Mouse (Mus musculus): ENCODE measurements around the gene Slc38a11.
A peak's percentile ranks its signal among the peaks of the same experiment; 100 is the strongest.

The Slc38a11 gene

DNA sequence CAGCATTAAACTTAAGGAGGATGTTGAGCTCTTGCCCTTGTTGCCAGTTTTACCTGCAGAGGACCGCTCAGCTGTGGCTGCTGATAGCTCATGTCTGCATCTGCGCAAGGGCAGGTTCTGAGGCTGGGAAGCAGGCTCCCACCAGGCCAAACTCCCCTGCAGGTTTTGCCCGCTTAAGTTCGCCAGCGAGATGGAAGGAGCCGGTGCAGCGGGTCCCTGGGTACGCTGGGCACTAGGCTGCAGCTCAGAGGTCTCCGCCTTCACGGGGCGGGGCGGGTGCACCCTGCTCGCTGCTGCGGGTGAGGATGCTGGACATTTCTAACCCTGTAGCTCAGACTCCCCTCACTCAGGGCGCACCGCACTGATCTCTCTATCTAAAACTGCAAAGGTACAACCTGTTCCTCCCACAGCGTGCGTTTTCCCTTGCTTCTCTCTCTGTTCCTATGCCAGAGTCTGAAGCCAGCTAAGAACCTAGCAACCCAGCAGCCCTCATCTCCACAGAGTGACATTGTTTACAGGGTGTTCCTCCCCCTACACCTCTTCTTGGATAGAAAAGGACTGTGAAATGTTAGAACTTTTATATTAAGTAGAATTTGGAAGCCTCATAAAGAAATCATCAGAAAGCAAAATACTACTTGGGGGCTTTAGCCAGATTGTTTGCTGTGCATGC is at the start of gene Slc38a11:
Slc38a11 (minus strand) TSS at position 207 of the 670 bp plus-strand sequence.
- no peak for DNase-seq (ENCODE audit: extremely low spot score, low read depth, low spot score)

DNA sequence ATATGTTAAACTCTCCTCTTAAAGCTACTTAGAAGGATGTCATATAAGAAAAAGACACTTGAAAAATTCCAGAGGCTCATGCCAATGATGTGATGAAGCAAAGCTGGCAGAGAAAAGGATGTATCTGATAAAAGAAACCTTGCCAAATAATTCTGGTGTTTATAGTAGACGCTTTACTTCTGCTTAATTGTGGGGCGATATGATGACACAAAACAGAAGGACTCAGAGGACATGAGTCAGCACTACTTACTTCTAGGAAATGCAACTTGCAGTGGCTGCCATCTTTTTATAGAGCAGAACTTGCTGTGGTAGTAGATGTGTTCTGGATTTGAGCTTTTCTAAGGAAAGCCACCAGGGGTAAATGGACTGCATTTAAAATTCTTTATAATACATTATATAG is 43.3 kb upstream of the Slc38a11 start:
- DNase-seq (ENCODE audit: extremely low spot score, low read depth, low spot score), result no peak

DNA sequence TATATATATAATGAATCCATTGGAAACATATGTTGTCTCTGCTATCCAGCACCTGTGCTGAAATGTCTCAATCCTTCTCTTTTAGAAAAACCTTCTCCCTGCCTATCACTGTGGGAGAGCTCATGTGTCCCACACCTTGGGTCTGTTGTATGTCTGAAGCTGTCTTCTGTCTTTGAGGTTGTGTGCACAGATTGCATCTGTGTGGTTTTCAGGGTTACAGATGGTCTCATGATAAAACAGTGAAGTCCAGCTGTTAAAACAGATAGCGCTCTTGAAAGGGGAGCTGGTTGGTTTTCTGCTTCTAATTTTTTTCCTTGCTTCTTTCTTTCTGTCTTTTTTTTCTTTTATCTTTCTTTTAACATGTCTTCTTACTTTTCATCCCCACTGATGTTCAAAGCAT is 41.6 kb upstream of the Slc38a11 start:
- no peak for DNase-seq (ENCODE audit: extremely low spot score, low read depth, low spot score)

DNA sequence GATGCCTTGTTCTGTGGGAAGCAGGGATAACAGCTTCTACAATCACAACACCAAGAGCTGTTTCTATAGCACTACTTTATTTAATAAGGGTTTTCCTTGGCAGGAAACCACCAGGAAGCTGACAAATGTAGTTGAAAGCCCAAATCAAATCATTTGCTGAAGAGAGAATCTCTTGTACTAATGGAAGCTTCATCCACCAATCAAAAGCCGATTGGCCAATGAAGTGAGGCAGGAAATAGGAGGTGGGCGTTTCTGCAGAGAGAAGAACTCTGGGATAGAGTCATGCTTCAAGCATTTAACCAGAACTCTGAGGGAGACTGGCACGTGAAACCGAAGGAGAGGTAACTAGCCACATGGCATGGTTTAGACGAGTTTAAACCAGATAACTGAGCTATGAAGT is 38.2 kb upstream of the Slc38a11 start:
- DNase-seq (ENCODE audit: extremely low spot score, low read depth, low spot score), result no peak

DNA sequence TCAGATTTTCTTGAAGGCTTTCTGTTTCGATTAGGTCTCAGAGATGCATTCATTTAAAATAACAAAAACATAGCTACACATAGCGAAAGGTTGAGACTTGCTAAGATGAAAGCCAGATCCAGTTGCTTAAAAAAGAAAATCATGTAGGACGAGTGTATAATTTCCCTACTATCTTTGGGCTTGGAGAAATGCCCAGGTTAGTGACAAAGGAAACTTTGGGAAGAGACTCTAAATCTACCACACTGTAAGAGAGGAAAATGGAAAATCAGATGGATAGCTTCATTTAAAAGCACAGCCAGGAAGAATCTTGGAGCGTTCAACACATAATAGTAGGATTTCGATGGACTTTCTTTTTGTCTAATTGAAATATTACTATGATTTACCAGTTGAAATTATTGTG is 36.1 kb upstream of the Slc38a11 start:
- DNase-seq (ENCODE audit: extremely low spot score, low read depth, low spot score), result no peak

DNA sequence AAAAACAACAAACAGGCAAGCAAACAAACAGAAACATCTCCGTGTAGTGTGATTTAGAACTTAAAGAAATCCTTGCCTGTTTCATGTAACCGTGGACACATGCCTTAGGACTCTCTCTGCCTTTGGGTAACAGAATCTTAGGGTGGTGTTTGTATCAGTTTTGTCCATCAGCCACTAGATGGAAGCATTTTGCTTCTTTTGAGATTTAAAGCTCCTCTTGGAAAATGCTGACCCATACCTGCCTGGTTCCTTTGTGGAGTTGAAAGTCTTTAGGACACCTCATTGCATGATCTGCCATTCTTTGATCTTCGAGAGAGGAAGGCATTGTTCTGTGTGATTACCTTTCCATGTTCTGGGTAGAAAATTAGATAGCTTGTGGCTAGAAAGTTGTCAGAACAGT is 32.3 kb upstream of the Slc38a11 start:
- peak; percentile 24 for DNase-seq (ENCODE audit: extremely low spot score, low read depth, low spot score)

DNA sequence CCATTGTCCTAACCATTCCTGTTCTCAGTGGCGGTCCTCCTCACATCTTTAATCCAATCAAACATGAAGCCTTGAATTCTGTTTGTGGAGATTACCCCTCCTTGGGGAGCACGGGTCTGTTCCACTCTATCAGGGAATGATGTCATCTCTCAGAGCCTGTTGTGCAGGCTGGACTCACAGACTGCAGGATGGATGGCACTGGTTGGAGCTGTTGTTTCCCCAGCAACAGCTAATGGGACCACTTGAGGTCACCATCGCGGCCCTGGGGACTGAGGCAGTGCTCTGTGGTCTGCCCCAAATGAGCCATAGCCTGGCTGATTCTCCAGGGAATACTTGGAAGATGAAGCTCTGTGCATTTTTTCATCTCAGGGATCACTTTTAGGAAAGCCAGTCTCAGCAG is 29.2 kb upstream of the Slc38a11 start:
- DNase-seq (ENCODE audit: extremely low spot score, low read depth, low spot score), result no peak

DNA sequence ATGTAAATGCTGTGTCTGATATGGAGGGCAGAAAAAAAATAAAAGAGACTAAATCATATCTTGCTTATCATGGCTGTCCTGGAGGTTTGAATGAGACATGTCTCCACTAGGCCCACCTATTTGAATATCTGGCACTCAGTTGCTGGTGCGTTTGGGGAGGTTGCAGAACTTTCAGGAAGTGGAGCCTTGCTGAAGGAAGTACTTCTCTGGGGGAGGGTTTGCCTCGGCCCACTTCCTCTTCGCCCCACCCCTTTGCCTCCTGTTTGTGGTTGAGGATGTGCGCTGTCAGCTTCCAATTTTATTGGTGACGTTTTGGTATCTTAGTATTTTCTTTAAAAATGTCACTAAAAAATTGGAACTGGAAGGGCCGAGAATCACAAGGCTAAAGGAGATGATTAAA is 27.5 kb upstream of the Slc38a11 start:
- no peak for DNase-seq (ENCODE audit: extremely low spot score, low read depth, low spot score)

DNA sequence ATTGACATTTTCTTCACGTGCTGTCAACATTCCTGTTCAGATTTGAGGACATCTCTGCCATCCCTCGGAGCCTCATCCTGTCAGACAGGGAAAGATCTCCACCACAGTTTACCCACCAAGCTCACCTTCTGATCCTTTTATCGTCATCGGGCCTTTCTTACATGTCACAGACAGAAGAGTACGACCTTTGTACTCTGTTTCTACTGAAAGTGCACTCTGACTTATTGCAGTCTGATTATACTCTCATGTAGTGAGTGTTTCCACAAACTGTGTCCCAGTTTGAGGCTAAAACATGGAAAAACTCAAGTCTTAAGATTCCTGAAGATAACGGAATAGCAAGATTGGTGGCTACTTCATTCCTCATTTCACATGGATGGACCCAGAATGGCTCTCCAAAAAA is 21.0 kb upstream of the Slc38a11 start:
- no peak for DNase-seq (ENCODE audit: extremely low spot score, low read depth, low spot score)

DNA sequence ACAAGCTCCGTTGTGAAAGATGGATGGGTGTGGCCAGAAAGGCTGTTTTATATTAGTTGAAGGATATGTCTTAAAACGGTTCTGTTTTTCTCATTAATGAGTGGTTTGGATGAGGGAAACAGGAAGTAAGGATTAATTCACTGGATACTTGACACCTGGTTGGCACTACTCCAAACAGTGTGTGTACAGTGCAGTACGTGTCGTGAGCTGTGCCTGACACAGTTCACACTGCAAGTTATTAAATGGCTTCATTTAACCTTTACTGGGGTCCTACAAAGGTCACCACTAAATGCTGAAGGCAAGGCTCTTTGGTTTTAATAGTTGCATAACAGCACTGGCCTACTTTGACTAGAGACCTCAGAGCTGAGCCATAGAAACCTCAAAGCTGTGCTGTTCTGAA is 18.7 kb upstream of the Slc38a11 start:
- DNase-seq (ENCODE audit: extremely low spot score, low read depth, low spot score), result peak; percentile 70

DNA sequence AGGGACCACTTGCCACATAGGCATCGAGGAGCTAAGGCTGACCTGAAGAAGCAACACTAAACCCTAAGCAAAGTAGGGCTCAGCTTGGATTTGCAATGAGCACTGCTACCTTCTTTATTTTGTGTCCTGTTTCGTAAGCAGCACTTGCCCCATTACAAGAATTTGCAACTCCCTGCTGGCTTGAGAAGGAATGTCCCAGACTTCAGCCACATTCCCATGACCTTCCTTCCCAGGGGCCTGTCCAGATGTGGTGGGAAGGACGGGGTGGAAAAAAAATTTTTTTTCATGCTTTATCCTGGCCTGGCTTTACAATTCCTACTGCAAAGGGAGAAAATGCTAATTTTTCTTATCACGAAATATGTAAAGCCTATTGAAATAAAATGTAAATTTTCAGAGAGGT is 14.6 kb upstream of the Slc38a11 start:
- DNase-seq (ENCODE audit: extremely low spot score, low read depth, low spot score), result no peak

DNA sequence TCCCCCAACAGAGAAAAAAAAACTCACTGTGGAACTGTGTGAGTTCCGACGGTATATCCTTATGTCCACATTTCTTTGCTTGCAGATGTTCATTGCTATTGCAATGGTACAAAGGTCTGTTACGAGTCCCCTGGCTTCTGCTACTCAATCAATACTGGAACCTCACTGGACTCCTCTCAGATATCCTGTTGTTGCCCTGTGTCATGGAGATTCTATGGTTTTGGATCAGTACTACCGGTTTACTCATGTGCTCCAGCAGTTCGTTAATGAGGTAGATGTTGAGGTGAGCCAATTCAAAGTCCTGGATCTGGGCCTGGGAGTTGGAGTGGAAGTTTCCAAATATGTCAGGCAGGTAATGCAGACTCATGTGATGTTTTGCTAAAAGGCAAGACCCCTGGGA is 10.6 kb upstream of the Slc38a11 start:
- DNase-seq (ENCODE audit: extremely low spot score, low read depth, low spot score), result no peak

DNA sequence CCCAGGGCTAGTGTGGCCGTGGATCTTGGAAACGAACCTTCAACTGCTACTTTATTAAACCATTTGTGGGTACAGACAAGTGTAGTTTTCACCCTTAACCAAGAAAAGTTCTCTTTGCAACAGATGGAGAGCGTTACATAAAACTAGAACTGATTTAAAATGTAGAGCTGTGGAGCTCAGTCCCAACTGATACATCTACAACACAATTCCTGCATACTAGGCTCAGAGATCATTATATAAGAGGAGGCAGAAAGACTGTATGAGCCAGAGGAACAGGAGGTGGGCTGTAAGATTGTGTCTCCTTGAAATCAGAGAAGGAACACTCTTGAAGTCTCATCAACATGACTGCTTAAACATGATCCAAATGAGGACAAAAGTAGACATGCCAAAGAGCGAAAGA is 9.2 kb upstream of the Slc38a11 start:
- no peak for DNase-seq (ENCODE audit: extremely low spot score, low read depth, low spot score)

DNA sequence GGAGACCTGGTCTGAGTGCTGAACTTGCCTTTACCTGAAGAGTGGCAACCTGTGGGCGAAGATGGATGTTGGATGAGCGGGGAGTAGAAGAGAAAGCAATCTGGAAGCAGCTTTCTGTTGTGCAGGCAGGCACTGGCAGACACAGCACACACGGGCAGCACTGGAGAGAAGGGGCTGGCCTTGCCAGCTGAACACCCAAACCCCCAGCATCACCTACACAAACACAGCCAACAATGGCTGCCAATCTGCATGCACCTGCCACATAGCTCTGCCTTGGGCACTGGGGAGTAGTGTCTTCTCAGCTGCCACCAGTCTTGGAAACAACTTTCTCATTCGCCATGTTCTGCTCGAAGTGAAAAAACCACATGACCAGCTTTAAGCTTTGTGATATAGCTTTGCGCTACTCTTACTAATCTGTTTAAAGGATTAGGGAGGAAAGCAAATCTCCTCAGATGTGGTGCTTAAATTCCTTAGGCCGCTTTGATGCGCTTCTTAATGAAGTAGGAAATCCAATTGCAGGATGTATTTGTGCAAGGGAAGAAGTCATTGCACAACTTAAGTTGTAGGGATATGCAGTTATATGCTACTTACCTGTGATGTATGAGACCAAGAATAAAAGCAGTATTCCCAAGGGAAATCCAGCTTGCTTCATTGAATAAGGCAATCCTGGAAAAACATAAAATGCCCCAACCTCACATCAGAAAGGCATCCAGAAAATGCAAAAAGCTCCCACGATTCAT is 2.9 kb downstream of the Slc38a11 start:
- DNase-seq (ENCODE audit: extremely low spot score, low read depth, low spot score), result no peak

DNA sequence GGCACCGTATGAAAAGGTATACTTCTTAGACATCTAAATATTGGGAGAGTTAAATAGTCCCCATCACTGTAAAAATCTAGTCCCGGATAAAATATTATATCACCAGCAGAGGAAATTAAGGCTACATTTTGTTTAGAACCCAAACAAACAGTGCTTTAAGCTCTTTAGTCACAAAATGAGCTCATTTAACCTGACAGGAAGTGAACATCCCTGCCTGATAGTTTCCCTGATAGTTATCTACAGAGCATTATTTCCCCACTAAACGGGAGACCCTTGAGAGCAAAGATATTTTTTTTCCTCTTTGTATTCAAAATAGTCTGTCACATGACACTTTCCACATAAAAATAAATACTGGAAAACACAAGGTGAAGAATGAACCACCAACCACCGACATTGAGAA is 16.5 kb downstream of the Slc38a11 start:
- DNase-seq (ENCODE audit: extremely low spot score, low read depth, low spot score), result no peak

DNA sequence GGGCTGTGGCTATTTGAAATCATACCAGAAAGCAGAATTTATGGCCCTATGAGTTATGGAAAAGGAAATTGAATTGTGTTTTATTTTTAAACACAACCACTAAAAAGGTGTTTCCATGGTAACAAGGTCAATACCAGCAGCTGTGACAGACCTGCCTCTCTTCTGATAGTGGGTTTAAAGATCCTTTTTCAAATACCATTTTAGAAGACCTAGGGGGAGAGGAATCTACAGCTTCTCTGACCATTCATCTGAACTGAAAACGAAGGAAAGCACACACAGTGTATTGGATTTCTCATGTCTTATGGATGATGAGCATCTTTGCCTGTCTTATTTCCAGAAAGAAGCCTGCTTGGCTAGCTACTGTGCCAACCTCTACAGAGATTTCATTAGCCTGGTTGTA is 16.9 kb downstream of the Slc38a11 start:
- DNase-seq (ENCODE audit: extremely low spot score, low read depth, low spot score), result no peak

DNA sequence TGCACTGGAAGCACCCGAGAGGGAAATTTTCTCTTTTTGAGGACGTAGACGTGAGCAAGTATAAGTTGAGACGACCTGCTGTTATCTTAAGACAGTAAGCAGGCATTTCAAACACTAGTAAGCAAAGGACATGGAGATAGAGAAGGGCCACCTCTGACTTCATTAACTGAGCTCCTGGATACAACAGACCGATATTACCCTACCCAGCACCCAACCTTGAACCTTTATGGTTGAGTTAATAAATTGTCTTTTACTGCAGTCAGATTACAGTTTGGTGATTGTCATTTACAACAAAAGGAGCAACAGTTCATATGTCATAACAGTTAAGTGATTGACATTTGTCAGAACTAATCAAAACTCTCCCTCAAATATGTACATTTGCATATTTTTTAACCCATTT is 17.8 kb downstream of the Slc38a11 start:
- DNase-seq (ENCODE audit: extremely low spot score, low read depth, low spot score), result no peak

DNA sequence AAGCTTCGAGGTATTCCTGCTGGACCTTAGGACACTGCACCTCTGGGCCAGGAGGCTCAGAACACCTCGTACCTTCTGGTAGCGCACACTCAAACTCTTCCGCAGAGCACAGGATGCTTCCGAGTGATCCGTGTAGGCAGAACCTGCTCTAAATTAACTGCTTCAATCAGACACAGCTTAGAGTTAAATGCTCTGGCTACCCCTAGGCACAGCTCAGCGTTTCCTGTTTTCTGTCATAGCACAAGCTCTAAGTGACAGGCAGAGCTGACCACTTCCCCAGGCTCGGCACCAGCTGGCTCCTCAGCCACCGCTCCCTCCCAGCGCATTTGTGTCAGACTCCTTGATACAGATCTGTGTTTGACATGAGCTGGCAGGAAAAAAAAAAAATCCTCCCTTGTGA is 21.8 kb downstream of the Slc38a11 start:
- no peak for DNase-seq (ENCODE audit: extremely low spot score, low read depth, low spot score)

DNA sequence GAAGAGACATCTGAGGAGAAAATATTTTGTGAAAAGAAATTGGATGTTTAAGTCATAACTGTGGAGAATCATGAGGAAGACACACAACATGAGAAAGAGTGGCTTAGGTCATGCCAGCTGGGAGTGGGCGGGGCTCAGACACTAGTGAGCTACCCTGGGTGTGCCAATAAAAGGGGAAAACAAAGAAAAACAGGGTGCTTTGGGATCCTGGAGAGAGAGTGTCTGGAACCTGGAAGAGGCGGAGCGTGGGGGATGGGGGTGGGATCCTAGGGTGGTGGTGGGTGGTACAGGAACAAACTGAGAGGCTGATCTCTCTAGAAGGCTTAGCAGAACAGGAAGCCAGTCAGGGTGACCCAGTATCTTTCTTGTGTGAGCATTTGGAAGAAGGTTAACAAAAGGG is 23.0 kb downstream of the Slc38a11 start:
- DNase-seq (ENCODE audit: extremely low spot score, low read depth, low spot score), result no peak

DNA sequence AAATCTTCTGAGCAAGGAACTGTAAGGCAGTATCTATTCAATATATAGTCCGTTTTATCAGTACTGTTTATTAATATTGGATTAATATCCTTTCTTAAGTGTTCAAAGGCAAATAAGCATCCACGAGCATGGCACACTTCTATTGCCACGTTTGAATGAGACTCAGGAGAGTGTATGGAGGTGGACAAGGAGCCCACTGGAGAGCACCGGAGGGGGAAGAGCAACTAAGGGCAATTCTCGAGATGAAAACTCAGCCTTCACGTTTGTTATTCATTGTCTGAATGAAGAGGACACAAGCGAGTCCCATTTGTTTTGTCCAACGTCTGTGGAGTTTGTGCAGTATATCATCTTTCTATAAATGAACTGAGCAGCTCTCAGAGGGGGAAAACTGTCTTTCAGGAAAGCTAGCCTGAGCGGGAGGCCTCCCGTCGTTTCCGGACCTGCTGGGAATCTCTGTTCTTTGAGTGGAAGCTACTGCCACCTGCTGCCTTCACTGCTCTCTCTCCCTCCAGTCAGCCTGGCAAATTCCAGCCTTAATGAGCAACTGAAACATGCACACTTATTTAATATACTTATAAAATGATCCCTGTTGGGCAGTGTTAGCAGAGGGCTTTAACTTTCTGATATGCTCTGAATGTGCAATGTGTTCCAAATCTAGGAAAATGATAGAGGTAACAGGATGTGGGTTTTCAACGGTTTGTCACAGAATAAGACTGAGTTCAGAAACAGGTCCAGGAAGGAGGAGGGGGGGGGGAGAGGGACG is 26.3 kb downstream of the Slc38a11 start:
- no peak for DNase-seq (ENCODE audit: extremely low spot score, low read depth, low spot score)

DNA sequence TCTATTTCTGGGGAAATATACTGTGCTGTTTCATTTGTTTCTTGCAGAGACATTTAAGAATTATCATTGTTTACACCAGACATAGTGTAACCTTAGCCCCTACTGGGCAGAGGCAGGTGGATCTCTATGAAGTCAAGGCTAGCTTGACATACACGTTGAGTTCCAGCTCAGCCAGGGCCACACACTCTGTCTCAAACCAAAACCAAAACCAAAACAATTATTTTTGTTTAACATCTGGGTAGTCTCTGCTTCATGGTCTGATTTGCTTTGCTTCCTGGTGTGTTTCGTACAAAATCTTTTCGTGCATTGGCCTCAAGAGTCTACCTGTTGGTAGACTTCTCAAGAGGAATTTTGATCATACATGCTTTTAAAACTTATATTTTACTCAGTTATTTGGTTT is 27.2 kb downstream of the Slc38a11 start:
- DNase-seq (ENCODE audit: extremely low spot score, low read depth, low spot score), result no peak

DNA sequence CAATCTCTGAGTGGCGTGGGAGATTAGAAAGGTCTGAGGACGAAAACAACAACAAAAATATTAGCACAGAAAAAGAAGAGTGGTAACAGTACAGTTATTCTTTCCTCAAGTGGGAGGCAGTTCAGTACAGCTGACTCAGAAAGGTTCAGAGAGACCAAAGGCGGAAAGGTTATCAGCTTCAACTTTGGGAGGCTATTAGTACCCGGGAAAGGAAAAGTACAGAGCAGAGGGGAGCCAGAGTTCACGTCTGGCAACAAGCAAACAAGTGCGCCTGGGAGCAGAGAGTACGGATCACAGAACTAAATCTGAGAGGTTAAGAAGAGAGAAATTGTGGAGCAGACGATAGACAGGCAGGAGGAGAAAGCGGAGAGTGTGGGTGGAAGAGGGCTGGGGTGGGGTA is 29.7 kb downstream of the Slc38a11 start:
- DNase-seq (ENCODE audit: extremely low spot score, low read depth, low spot score), result no peak
